Mouse (Mus musculus) B cell, adult 2 months (primary cell): ENCODE measurements at regions not wholly inside any gene's neighbourhood (a gene's known extent, or its start where the extent isn't known, plus 50 kb on each side); places are given as distances from the start of the nearest gene placed in this dataset.
"Not testable (repeated sequence)": the region's sequence is repeated elsewhere in the genome, so short reads cannot be mapped to it uniquely, and the experiment has no call there.

Experiments used
- DNase-seq, 2 experiments: peaks; one replicate each; pipeline ENCODE4 v3.0.0; 2022

GRCm38 (mm10) chr3:8161997-8162756, 1447.7 kb downstream of the Zfp704 start:
- no peak for DNase-seq

GRCm38 (mm10) chr3:8143016-8143415, 1466.9 kb downstream of the Zfp704 start:
- no peak for DNase-seq

- no peak for DNase-seq
Measured at GRCm38 (mm10) chr3:8142190-8142589, 1467.7 kb downstream of the Zfp704 start.

GRCm38 (mm10) chr3:8141664-8142084, 1468.2 kb downstream of the Zfp704 start:
- no peak for DNase-seq

GRCm38 (mm10) chr3:8123641-8124040, 1486.2 kb downstream of the Zfp704 start:
- not testable (repeated sequence) for DNase-seq

GRCm38 (mm10) chr3:8123141-8123540, 1486.7 kb downstream of the Zfp704 start:
- no peak for DNase-seq

GRCm38 (mm10) chr3:8098291-8098690, 1478.0 kb upstream of the 1700008P02Rik start:
- DNase-seq, result no peak

- no peak for DNase-seq
Measured at GRCm38 (mm10) chr3:8084749-8085148, 1464.5 kb upstream of the 1700008P02Rik start.

GRCm38 (mm10) chr3:8053711-8054110, 1433.5 kb upstream of the 1700008P02Rik start:
- no peak for DNase-seq

GRCm38 (mm10) chr3:8051167-8051566, 1430.9 kb upstream of the 1700008P02Rik start:
- no peak for DNase-seq

GRCm38 (mm10) chr3:8049706-8050105, 1429.5 kb upstream of the 1700008P02Rik start:
- DNase-seq, result no peak

- DNase-seq, result no peak
Measured at GRCm38 (mm10) chr3:8046348-8046747, 1426.1 kb upstream of the 1700008P02Rik start.

GRCm38 (mm10) chr3:8036697-8037096, 1416.5 kb upstream of the 1700008P02Rik start:
- DNase-seq, result no peak

- DNase-seq, result no peak
Measured at GRCm38 (mm10) chr3:8035091-8035729, 1415.0 kb upstream of the 1700008P02Rik start.

- no peak for DNase-seq
Measured at GRCm38 (mm10) chr3:8026325-8027017, 1406.2 kb upstream of the 1700008P02Rik start.

- no peak for DNase-seq
Measured at GRCm38 (mm10) chr3:8022654-8023053, 1402.4 kb upstream of the 1700008P02Rik start.

- DNase-seq, result no peak
Measured at GRCm38 (mm10) chr3:8017489-8017888, 1397.2 kb upstream of the 1700008P02Rik start.

GRCm38 (mm10) chr3:8016945-8017344, 1396.7 kb upstream of the 1700008P02Rik start:
- no peak for DNase-seq

GRCm38 (mm10) chr3:8009966-8010365, 1389.7 kb upstream of the 1700008P02Rik start:
- DNase-seq, result no peak

GRCm38 (mm10) chr3:8006708-8007395, 1386.6 kb upstream of the 1700008P02Rik start:
- no peak for DNase-seq

GRCm38 (mm10) chr3:8006273-8006672, 1386.0 kb upstream of the 1700008P02Rik start:
- DNase-seq, result no peak

GRCm38 (mm10) chr3:8005684-8006083, 1385.4 kb upstream of the 1700008P02Rik start:
- DNase-seq, result not testable (repeated sequence)

GRCm38 (mm10) chr3:8004271-8004670, 1384.0 kb upstream of the 1700008P02Rik start:
- no peak for DNase-seq
